Mouse (Mus musculus) intestine, embryonic 14.5 days (tissue): Measurements from ENCODE around the gene Nhlrc4. TPM values are rescaled to one million over a fixed set of nuclear protein-coding genes. Genes with fewer than 3 reads are reported as not detected.

Experiments used
- ATAC-seq: fragments of 200-750 bp; cut with Nextera tagmentation; replicated peaks from 2 replicates; pipeline ENCODE4 v1.8.0; 2017; ENCODE audit warnings: low read depth, moderate number of reproducible peaks, moderate TSS enrichment, moderate library complexity; ENCODE audit not compliant: low FRiP score, low TSS enrichment
- DNase-seq: peaks from one replicate; pipeline ENCODE4 v3.0.0-alpha.2; 2018; ENCODE audit warnings: low spot score
- H3K27ac ChIP-seq: fragments of 300-500 bp; sonication (generic); 2 replicates; pipeline ENCODE4 v1.5.1; 2014; ENCODE audit warnings: low read depth, mild to moderate bottlenecking, control low read depth
- H3K27me3 ChIP-seq: fragments of 300-500 bp; sonication (generic); replicated peaks from 2 replicates; pipeline ENCODE4 v1.6.1; 2014; ENCODE audit warnings: low read length, control low read depth; ENCODE audit not compliant: control insufficient read depth, insufficient read depth
- H3K36me3 ChIP-seq: fragments of 300-500 bp; sonication (generic); 2 replicates; pipeline ENCODE4 v1.6.1; 2014; ENCODE audit warnings: low read length, control low read depth; ENCODE audit not compliant: control insufficient read depth, insufficient read depth
- H3K4me1 ChIP-seq: fragments of 300-500 bp; sonication (generic); replicated peaks from 2 replicates; pipeline ENCODE4 v1.6.1; 2014; ENCODE audit warnings: low read length, control low read depth, mixed read lengths; ENCODE audit not compliant: control insufficient read depth, insufficient read depth
- H3K4me2 ChIP-seq: fragments of 300-500 bp; sonication (generic); 2 replicates; pipeline ENCODE4 v1.6.1; 2014; ENCODE audit warnings: low read length
- H3K4me3 ChIP-seq: fragments of 300-500 bp; sonication (generic); 2 replicates; pipeline ENCODE4 v1.5.1; 2014; ENCODE audit warnings: low read depth, low read length, control low read depth, mixed read lengths
- H3K9ac ChIP-seq: fragments of 300-500 bp; sonication (generic); 2 replicates; pipeline ENCODE4 v1.6.1; 2014; ENCODE audit warnings: mild to moderate bottlenecking, low read length
- H3K9me3 ChIP-seq: fragments of 300-500 bp; sonication (generic); 2 replicates; pipeline ENCODE4 v1.6.1; 2016; ENCODE audit warnings: low read length, control low read depth; ENCODE audit not compliant: control insufficient read depth
- WGBS: fragments of 180-500 bp; shearing (Covaris S2); extraction: QIAGEN DNeasy Blood & Tissue Kit; methylation state at CpG from one replicate; pipeline ENCODE4 v1.1.7; 2014; 5-methylcytosine and 5-hydroxymethylcytosine counted together
- polyA plus RNA-seq: library from polyadenylated mRNA; unstranded; fragments of >200 nt; fragmentation: Nextera tagmentation; extraction: Ambion mirVana; gene quantifications from 2 replicates; pipeline ENCODE4 v1.2.1, GENCODE M21; 2014

Gene Nhlrc4
- polyA plus RNA-seq, 1 experiment from 2014 or later: not detected

- no peaks in the 10 kb centered on the region for H3K27me3 ChIP-seq
- DNase-seq (no peak), ATAC-seq (no peak)
- no peaks in the 10 kb centered on the region for H3K36me3 ChIP-seq
- no peak overlapping the region for H3K4me2 ChIP-seq
- 0 out of 2 replicates have a peak overlapping the region, but pooled peaks have one; percentile 13 for H3K9ac ChIP-seq
- 89% methylated on average over 5 of the region's 5 CpGs for WGBS
- peaks cover 13% of the 10 kb centered on the region for H3K4me1 ChIP-seq
- no peak overlapping the region for H3K4me3 ChIP-seq
- H3K27ac ChIP-seq: no peak overlapping the region
- H3K9me3 ChIP-seq: no peaks in the 10 kb centered on the region
These were observed 36.1 kb upstream of the Nhlrc4 start for GRCm38 (mm10) chr17:25980854-25981253.

- Histone ChIP-seq H3K4me1 (peaks cover 13% of the 10 kb centered on the region), H3K27ac (no peak overlapping the region), H3K9me3 (no peaks in the 10 kb centered on the region), H3K4me3 (no peak overlapping the region), H3K4me2 (no peak overlapping the region), H3K27me3 (no peaks in the 10 kb centered on the region), H3K9ac (no peak overlapping the region), H3K36me3 (no peaks in the 10 kb centered on the region)
- no peak for ATAC-seq
- DNase-seq: no peak
- 87% methylated on average over 5 of the region's 5 CpGs for WGBS
These were observed 35.3 kb upstream of the Nhlrc4 start for GRCm38 (mm10) chr17:25979829-25980738.

GRCm38 (mm10) chr17:25970954-25971707 lies 26.4 kb upstream of the Nhlrc4 start:
- Histone ChIP-seq H3K4me2 (no peak overlapping the region), H3K9ac (no peak overlapping the region), H3K27ac (no peak overlapping the region), H3K27me3 (no peaks in the 10 kb centered on the region), H3K36me3 (no peaks in the 10 kb centered on the region), H3K4me1 (peaks cover 14% of the 10 kb centered on the region), H3K9me3 (no peaks in the 10 kb centered on the region), H3K4me3 (no peak overlapping the region)
- WGBS: 92% methylated on average over 4 of the region's 4 CpGs
- DNase-seq (no peak), ATAC-seq (no peak)

- Histone ChIP-seq H3K9ac (no peak overlapping the region), H3K36me3 (no peaks in the 10 kb centered on the region), H3K27me3 (no peaks in the 10 kb centered on the region), H3K9me3 (no peaks in the 10 kb centered on the region), H3K27ac (no peak overlapping the region), H3K4me2 (no peak overlapping the region), H3K4me1 (peaks cover 14% of the 10 kb centered on the region), H3K4me3 (no peak overlapping the region)
- DNase-seq (no peak), ATAC-seq (no peak)
- 90% methylated on average over 9 of the region's 9 CpGs for WGBS
These were observed 25.7 kb upstream of the Nhlrc4 start for GRCm38 (mm10) chr17:25970448-25970847.

GRCm38 (mm10) chr17:25968176-25968575 lies 23.4 kb upstream of the Nhlrc4 start:
- Histone ChIP-seq H3K36me3 (peaks cover 13% of the 10 kb centered on the region), H3K4me1 (peaks cover 14% of the 10 kb centered on the region), H3K4me3 (no peak overlapping the region), H3K4me2 (no peak overlapping the region), H3K9me3 (no peaks in the 10 kb centered on the region), H3K9ac (no peak overlapping the region), H3K27me3 (no peaks in the 10 kb centered on the region), H3K27ac (peak overlapping the region; percentile 6; the same call in 1 of the 2 replicates)
- ATAC-seq (peak; percentile 81), DNase-seq (no peak)
- WGBS: 67% methylated on average over 1 of the region's 1 CpGs

- H3K27ac ChIP-seq: peak overlapping the region; percentile 6; the same call in 1 of the 2 replicates
- ATAC-seq (no peak), DNase-seq (no peak)
These were observed 22.9 kb upstream of the Nhlrc4 start for GRCm38 (mm10) chr17:25967652-25968051.

GRCm38 (mm10) chr17:25964271-25964670 lies 19.5 kb upstream of the Nhlrc4 start:
- no peak overlapping the region for H3K27ac ChIP-seq
- 90% methylated on average over 7 of the region's 7 CpGs for WGBS
- no peak overlapping the region for H3K4me3 ChIP-seq
- peaks cover 45% of the 10 kb centered on the region for H3K36me3 ChIP-seq
- H3K9me3 ChIP-seq: no peaks in the 10 kb centered on the region
- H3K4me1 ChIP-seq: peaks cover 14% of the 10 kb centered on the region
- no peak; the same call in 1 of the 2 replicates for ATAC-seq
- no peak overlapping the region for H3K4me2 ChIP-seq
- no peak overlapping the region for H3K9ac ChIP-seq
- no peak for DNase-seq
- no peaks in the 10 kb centered on the region for H3K27me3 ChIP-seq

More at GRCm38 (mm10) chr17:25967652-25968051, 22.9 kb upstream of the Nhlrc4 start:
- H3K9me3 ChIP-seq: no peaks in the 10 kb centered on the region
- peaks cover 18% of the 10 kb centered on the region for H3K36me3 ChIP-seq
- no peak overlapping the region for H3K4me2 ChIP-seq
- H3K4me3 ChIP-seq: no peak overlapping the region
- peaks cover 14% of the 10 kb centered on the region for H3K4me1 ChIP-seq
- H3K27me3 ChIP-seq: no peaks in the 10 kb centered on the region
- no peak overlapping the region for H3K9ac ChIP-seq
- 33% methylated on average over 3 of the region's 3 CpGs for WGBS

GRCm38 (mm10) chr17:25962413-25962905 lies 17.7 kb upstream of the Nhlrc4 start:
- no peaks in the 10 kb centered on the region for H3K9me3 ChIP-seq
- ATAC-seq: no peak
- H3K4me1 ChIP-seq: peaks cover 3% of the 10 kb centered on the region; the same call in 1 of the 2 replicates
- no peak for DNase-seq
- H3K9ac ChIP-seq: no peak overlapping the region
- no peak overlapping the region for H3K4me3 ChIP-seq
- WGBS: 94% methylated on average over 7 of the region's 7 CpGs
- H3K27me3 ChIP-seq: no peaks in the 10 kb centered on the region
- H3K36me3 ChIP-seq: peaks cover 61% of the 10 kb centered on the region
- no peak overlapping the region for H3K27ac ChIP-seq
- no peak overlapping the region for H3K4me2 ChIP-seq
